Mouse (Mus musculus): ENCODE measurements around the gene Plekhm3. TPM values are rescaled to one million over a fixed set of nuclear protein-coding genes. Genes with fewer than 3 reads are reported as not detected.

Plekhm3 gene
- polyA plus RNA-seq, 1 experiment from 2014 or later, result 7.5 TPM

DNA sequence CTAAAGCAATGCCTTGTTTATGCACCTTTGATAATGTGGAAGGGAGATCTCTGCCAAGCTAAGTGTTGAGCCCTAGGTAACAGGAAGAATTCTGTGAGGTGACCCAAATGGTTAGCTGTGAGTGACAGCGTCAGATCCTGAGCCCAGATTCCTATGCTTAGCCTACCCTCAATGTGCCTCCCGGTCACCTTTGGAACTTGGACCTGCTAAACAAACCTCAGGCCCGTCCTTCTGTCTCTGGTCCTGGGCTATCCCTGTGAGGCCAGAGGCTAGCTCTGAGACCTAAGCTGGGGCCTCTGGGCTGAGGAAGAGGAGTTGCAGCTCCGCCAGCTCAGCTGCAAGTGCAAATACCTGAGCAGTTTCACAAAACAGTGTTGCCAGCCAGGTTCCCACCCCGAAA is 202.0 kb downstream of the Plekhm3 start:
- WGBS, result 90% methylated on average over 5 of the region's 5 CpGs
- H3K9ac ChIP-seq, result no peak overlapping the region
- H3K9me3 ChIP-seq (replicated peaks), result no peaks in the 10 kb centered on the region
- H3K36me3 ChIP-seq (ENCODE audit: poor library complexity, severe bottlenecking), result no peaks in the 10 kb centered on the region
- no peaks in the 10 kb centered on the region for H3K4me1 ChIP-seq
- no peak for ATAC-seq
- H3K27ac ChIP-seq, result no peak overlapping the region
- no peak overlapping the region for H3K4me3 ChIP-seq
- no peak overlapping the region for H3K4me2 ChIP-seq
- no peaks in the 10 kb centered on the region for H3K27me3 ChIP-seq

DNA sequence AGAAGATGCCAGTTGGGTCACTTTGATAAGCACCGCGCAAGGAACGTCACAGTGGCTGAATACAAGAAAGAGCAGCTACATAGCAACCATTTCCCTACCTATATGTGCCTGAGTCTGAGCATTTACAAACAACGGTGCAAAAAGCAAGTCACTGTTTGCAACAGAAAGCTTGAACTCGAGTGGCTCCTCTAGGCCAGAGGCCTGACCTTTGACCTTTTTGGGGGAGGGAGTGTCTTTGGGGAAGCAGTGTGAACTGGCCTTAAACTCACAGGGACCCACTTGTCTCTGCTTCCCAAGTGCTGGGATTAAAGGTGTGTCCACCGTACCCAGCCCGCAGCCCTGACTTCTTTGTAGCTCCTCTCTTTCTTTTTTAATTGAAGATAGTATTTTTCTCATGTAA is 203.0 kb downstream of the Plekhm3 start:
- WGBS, result 76% methylated on average over 7 of the region's 7 CpGs
- H3K4me3 ChIP-seq, result no peak overlapping the region
- no peaks in the 10 kb centered on the region for H3K27me3 ChIP-seq
- H3K4me1 ChIP-seq, result no peaks in the 10 kb centered on the region
- H3K36me3 ChIP-seq (ENCODE audit: poor library complexity, severe bottlenecking), result no peaks in the 10 kb centered on the region
- H3K9ac ChIP-seq, result no peak overlapping the region
- no peaks in the 10 kb centered on the region for H3K9me3 ChIP-seq (replicated peaks)
- H3K4me2 ChIP-seq, result no peak overlapping the region
- ATAC-seq, result no peak
- H3K27ac ChIP-seq, result no peak overlapping the region

DNA sequence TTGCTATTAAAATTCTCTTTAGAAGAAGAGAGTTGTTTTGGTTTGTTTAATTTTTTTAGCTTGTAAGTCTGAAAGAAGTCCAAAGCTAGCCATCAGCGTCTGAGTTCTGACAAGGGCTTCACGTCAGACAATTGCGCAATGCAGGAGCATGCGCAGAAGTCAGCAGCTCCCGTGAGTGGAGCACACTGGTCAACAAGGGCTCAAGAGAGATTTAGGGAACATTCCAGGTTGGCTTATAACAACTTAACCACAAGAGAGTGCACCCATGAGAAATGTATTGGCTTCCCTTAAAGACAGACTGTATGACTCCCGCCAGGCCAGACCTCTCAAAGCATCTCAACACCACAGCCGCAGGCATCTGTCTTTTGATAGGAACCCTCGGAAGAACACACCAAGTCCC is 203.5 kb downstream of the Plekhm3 start:
- Histone ChIP-seq H3K4me1 (no peaks in the 10 kb centered on the region), H3K27ac (no peak overlapping the region), H3K4me2 (no peak overlapping the region), H3K4me3 (no peak overlapping the region), H3K9me3 (replicated peaks) (no peaks in the 10 kb centered on the region), H3K9ac (no peak overlapping the region), H3K27me3 (no peaks in the 10 kb centered on the region), H3K36me3 (ENCODE audit: poor library complexity, severe bottlenecking) (no peaks in the 10 kb centered on the region)
- no peak for ATAC-seq
- WGBS, result 91% methylated on average over 8 of the region's 8 CpGs

DNA sequence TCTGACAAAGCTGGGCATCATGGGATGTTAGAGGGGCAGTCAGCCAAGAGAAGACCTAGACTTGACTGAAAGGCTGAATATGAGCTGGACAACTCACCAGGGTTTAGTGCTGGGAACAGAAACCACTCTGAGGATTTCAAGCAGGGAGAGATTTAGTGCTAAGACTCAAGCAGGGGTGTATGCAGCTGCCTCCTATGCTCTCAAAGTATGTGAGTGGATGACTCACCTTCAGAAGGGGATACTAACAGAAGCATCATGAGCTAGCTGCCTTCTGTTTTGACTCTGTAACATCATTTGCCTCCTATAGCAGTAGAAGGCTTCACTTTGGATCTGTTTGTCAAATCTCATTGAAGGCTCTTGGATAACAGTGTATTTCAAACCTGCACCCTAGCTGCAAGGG is 212.0 kb downstream of the Plekhm3 start:
- H3K9ac ChIP-seq, result no peak overlapping the region
- H3K27me3 ChIP-seq, result peaks cover 4% of the 10 kb centered on the region
- no peaks in the 10 kb centered on the region for H3K4me1 ChIP-seq
- H3K4me3 ChIP-seq, result no peak overlapping the region
- no peaks in the 10 kb centered on the region for H3K9me3 ChIP-seq (replicated peaks)
- no peaks in the 10 kb centered on the region for H3K36me3 ChIP-seq (ENCODE audit: poor library complexity, severe bottlenecking)
- H3K27ac ChIP-seq, result no peak overlapping the region
- H3K4me2 ChIP-seq, result no peak overlapping the region
- ATAC-seq, result no peak

DNA sequence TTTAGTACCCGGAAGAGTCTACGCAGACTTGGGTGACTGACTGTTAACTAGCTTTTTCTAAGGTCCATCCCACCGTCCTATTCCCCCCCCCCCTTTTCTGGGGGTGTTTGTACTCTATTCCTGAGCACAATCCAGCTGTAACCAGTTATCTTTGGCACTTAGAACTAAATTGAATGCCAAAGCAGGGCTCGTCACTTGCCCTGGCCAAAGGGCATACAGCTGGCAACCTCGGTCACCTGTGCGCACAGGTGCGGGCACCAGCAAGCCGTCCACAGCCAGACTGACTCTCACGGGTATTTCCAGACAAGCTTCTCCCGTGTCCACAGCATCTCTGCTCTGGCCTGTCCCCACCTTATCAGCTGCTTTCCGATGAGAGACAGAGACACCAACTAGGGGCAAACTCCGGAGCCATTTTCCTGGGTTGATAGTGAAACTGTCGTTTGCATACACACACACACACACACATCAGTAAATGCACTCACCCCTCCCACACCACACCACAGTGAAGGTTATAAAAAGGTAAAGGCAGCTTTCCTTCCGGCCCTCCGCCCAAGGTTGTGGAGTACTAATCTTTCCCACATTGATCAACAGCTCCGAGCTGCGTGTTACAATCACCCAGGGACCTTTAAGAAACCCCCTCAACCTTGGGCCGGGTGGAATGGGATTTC is 213.7 kb downstream of the Plekhm3 start:
- no peak overlapping the region for H3K4me3 ChIP-seq
- no peak overlapping the region for H3K4me2 ChIP-seq
- H3K9me3 ChIP-seq (replicated peaks), result no peaks in the 10 kb centered on the region
- peaks cover 21% of the 10 kb centered on the region for H3K27me3 ChIP-seq
- no peak overlapping the region for H3K9ac ChIP-seq
- no peak overlapping the region for H3K27ac ChIP-seq
- H3K36me3 ChIP-seq (ENCODE audit: poor library complexity, severe bottlenecking), result no peaks in the 10 kb centered on the region
- WGBS, result 89% methylated on average over 18 of the region's 18 CpGs
- no peak for ATAC-seq
- H3K4me1 ChIP-seq, result peaks cover 12% of the 10 kb centered on the region

DNA sequence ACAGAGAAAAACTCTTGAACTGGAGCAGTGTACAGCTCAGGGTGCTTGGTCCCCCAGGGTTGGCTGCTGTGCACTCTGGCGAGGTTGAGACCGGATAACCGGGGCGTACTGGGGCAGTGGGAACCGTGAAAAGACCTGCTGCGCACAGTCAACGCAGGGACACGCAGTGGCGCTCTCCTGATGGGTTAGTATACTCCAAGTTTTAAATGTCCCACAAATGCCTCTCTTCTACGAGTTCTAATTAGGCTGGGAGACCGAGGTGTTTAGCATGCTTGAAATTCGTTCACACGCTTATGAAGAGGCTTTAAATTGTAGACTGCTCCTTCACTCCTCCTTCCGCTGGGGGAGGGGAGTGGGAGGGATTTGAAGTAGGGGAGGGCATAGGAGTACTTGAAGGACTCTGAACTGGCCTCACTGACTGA is 218.0 kb downstream of the Plekhm3 start:
- Histone ChIP-seq H3K9me3 (replicated peaks) (no peaks in the 10 kb centered on the region), H3K4me2 (peak overlapping the region; percentile 98), H3K36me3 (ENCODE audit: poor library complexity, severe bottlenecking) (no peaks in the 10 kb centered on the region), H3K9ac (no peak overlapping the region), H3K27ac (no peak overlapping the region), H3K4me1 (peaks cover 49% of the 10 kb centered on the region), H3K4me3 (peak overlapping the region; percentile 57), H3K27me3 (peaks cover 62% of the 10 kb centered on the region)
- WGBS, result under 1% methylated on average over 14 of the region's 14 CpGs
- ATAC-seq, result no peak

DNA sequence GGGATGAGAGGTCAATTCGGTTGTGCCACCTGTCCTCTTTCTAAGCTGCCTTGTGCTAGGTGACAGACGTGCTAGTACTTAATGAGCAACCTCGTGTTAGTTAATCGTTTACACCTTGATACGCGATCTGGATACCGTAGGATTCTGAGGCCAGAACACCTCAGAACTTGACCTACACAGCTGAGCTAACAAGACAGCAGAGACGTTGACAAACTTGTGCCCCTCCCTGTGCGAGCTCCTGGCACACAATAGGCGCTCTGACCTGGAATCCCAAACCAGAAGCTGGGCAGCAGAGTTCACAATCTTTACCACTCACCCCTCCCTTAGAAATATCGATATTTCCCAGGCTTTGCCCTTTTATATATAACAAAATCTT is 218.5 kb downstream of the Plekhm3 start:
- H3K36me3 ChIP-seq (ENCODE audit: poor library complexity, severe bottlenecking), result no peaks in the 10 kb centered on the region
- peak overlapping the region; percentile 98 for H3K4me2 ChIP-seq
- no peaks in the 10 kb centered on the region for H3K9me3 ChIP-seq (replicated peaks)
- peaks cover 66% of the 10 kb centered on the region for H3K27me3 ChIP-seq
- H3K4me1 ChIP-seq, result peaks cover 54% of the 10 kb centered on the region
- peak overlapping the region; percentile 67; the same call in 1 of the 2 replicates for H3K9ac ChIP-seq
- H3K4me3 ChIP-seq, result peak overlapping the region; percentile 57
- ATAC-seq, result no peak
- under 1% methylated on average over 11 of the region's 11 CpGs for WGBS
- H3K27ac ChIP-seq, result no peak overlapping the region

DNA sequence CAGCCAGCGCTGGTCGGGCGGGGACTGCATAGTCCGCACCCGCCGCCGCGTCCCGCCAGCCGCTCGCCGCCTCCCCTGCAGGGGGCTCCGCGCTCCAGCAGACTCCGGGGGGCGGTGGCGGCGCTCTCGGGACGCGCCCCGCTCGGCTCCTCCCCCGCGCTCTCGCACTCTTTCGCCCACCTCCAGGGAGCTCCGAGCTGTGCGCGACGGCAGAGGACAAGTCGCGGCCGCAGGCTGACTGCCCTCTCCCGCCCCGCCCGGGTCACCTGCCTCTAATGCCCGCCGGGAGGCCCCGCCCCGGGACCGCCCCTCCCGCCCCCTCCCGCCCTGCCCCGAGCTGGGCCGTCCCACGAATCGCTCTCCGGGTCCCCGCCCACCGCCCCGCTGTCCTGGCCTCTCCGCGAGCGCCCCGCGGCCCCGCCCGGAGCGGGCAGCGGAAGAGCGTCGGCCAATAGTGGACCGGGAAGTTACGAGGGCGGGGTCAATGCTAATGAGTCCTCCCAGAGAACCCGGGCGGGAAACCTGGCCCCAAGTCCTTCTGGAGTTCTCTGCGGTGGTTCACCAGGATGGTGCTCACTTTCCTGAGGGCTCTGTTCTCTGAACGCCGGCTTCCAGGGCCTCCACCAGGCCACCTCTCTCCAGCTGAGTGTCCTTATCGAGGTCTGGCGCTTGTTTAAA is 219.0 kb downstream of the Plekhm3 start, which contains the start of gene Fzd5:
Gene Fzd5, minus strand, starts transcription at position 250 of the 678 bp plus-strand sequence.
- Histone ChIP-seq H3K4me3 (peak within 1 kb of the TSS; percentile 57), H3K27me3 (peaks cover 72% of the 10 kb centered on the region), H3K4me2 (peak within 1 kb of the TSS; percentile 98), H3K36me3 (ENCODE audit: poor library complexity, severe bottlenecking) (no peaks in the 10 kb centered on the region), H3K9ac (peak within 1 kb of the TSS; percentile 67), H3K27ac (no peak within 1 kb of the TSS), H3K9me3 (replicated peaks) (no peaks in the 10 kb centered on the region), H3K4me1 (peaks cover 55% of the 10 kb centered on the region)
- peak; percentile 94 for ATAC-seq
- WGBS, result under 1% methylated on average over 58 of the region's 73 CpGs

DNA sequence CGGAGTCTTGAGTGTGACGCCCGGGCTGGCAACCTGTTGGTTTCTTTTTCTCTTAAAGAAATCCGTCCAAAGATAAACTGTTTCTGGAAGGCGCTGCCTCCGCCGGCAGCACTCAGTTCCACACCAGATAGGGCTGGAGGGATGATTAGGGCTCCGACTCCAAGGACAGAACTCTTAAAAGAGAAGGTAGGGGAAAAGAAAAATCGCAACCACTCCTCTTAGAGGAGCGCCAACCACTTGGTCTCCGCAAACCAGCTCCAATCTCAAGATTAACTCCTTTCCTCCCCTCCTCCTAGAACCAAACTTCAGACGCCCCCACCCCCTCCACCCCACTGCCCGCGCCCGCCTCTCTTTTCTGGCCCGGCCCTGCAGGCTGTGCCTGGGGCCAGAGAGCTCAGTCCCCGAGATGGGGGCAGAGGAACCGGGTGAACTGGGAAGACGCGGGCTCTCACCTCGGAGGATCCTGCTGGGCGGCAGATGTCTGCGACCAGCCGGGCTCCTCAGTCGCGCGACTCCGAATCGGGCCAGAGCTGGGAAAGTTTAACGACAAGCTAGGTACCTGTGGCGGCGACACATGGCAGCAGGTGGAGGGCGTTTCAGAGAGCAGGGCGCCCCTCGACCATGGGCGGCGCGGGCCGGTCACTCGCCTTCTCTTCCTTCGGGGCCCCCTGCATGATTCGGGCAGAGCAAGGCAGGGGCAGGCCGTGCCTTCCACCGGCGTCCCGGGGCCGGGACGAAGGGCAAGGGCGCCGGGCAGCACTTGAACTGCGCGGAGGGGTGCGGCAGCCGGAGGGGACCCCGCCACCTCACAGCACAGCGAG is 219.7 kb downstream of the Plekhm3 start:
- under 1% methylated on average over 40 of the region's 56 CpGs for WGBS
- Histone ChIP-seq H3K9ac (peak overlapping the region; percentile 67), H3K4me2 (peak overlapping the region; percentile 98), H3K36me3 (ENCODE audit: poor library complexity, severe bottlenecking) (no peaks in the 10 kb centered on the region), H3K27ac (no peak overlapping the region), H3K9me3 (replicated peaks) (no peaks in the 10 kb centered on the region), H3K27me3 (peaks cover 78% of the 10 kb centered on the region), H3K4me3 (peak overlapping the region; percentile 57), H3K4me1 (peaks cover 59% of the 10 kb centered on the region)
- ATAC-seq, result no peak

Other genes starting within 250 kb of the Plekhm3 start
- gene Fzd5, start 219.1 kb downstream of the Plekhm3 start, polyA plus RNA-seq (2015; fragmentation: Nextera tagmentation; extraction: Ambion mirVana), result 0.56 and 0.65 TPM in 2 replicates
- gene Akr1cl, start 75.9 kb upstream of the Plekhm3 start, polyA plus RNA-seq (2015; fragmentation: Nextera tagmentation; extraction: Ambion mirVana), result 0.10 TPM in 1 of 2 replicates, not detected in the other
- gene Cryge, start 94.3 kb upstream of the Plekhm3 start, polyA plus RNA-seq (2015; fragmentation: Nextera tagmentation; extraction: Ambion mirVana), result 0.38 TPM in 1 of 2 replicates, not detected in the other
- not detected in 2 replicates for gene Crygd, start 106.6 kb upstream of the Plekhm3 start, polyA plus RNA-seq (2015; fragmentation: Nextera tagmentation; extraction: Ambion mirVana)
- not detected in 2 replicates for gene Crygc, start 116.9 kb upstream of the Plekhm3 start, polyA plus RNA-seq (2015; fragmentation: Nextera tagmentation; extraction: Ambion mirVana)
- not detected in 2 replicates for gene Crygb, start 125.5 kb upstream of the Plekhm3 start, polyA plus RNA-seq (2015; fragmentation: Nextera tagmentation; extraction: Ambion mirVana)
- gene Cryga, start 146.5 kb upstream of the Plekhm3 start, polyA plus RNA-seq (2015; fragmentation: Nextera tagmentation; extraction: Ambion mirVana), result not detected in 2 replicates
- gene Gm28845, start 162.7 kb upstream of the Plekhm3 start, polyA plus RNA-seq (2015; fragmentation: Nextera tagmentation; extraction: Ambion mirVana), result not detected in 2 replicates
- gene D630023F18Rik, start 166.4 kb upstream of the Plekhm3 start, polyA plus RNA-seq (2015; fragmentation: Nextera tagmentation; extraction: Ambion mirVana), result 0.09 and 0.50 TPM in 2 replicates
- 399 and 431 TPM in 2 replicates for gene Idh1, start 229.7 kb upstream of the Plekhm3 start, polyA plus RNA-seq (2015; fragmentation: Nextera tagmentation; extraction: Ambion mirVana)
- gene Pikfyve, start 229.9 kb upstream of the Plekhm3 start, polyA plus RNA-seq (2015; fragmentation: Nextera tagmentation; extraction: Ambion mirVana), result 13.5 and 15.7 TPM in 2 replicates